Mouse (Mus musculus) midbrain, embryonic 11.5 days (tissue): ENCODE measurements at regions not wholly inside any gene's neighbourhood (a gene's known extent, or its start where the extent isn't known, plus 50 kb on each side); places are given as distances from the start of the nearest gene placed in this dataset.

Experiments used
- ATAC-seq: fragments of 200-750 bp; cut with Nextera tagmentation; 2 replicates; pipeline ENCODE4 v1.8.0; 2017; ENCODE audit warnings: moderate TSS enrichment, moderate library complexity; ENCODE audit not compliant: low FRiP score
- DNase-seq: peaks from one replicate; pipeline ENCODE4 v3.0.0; 2015; ENCODE audit warnings: low spot score; ENCODE audit errors: missing footprints
- H3K27ac ChIP-seq: fragments of 300-500 bp; sonication (generic); 2 replicates; pipeline ENCODE4 v1.5.1; 2014; ENCODE audit warnings: low read depth, low read length
- H3K27me3 ChIP-seq: fragments of 300-500 bp; sonication (generic); 2 replicates; pipeline ENCODE4 v1.6.1; 2014; ENCODE audit warnings: mild to moderate bottlenecking, low read length, moderate library complexity, mixed read lengths; ENCODE audit not compliant: control insufficient read depth, insufficient read depth
- H3K36me3 ChIP-seq: fragments of 300-500 bp; sonication (generic); 2 replicates; pipeline ENCODE4 v1.6.1; 2014; ENCODE audit warnings: mild to moderate bottlenecking, low read length, moderate library complexity, mixed read lengths; ENCODE audit not compliant: control insufficient read depth, insufficient read depth
- H3K4me1 ChIP-seq: fragments of 300-500 bp; sonication (generic); 2 replicates; pipeline ENCODE4 v1.6.1; 2014; ENCODE audit warnings: low read length; ENCODE audit not compliant: control insufficient read depth, insufficient read depth
- H3K4me2 ChIP-seq: fragments of 300-500 bp; sonication (generic); 2 replicates; pipeline ENCODE4 v1.6.1; 2014; ENCODE audit warnings: mild to moderate bottlenecking, moderate library complexity
- H3K4me3 ChIP-seq: fragments of 300-500 bp; sonication (generic); 2 replicates; pipeline ENCODE4 v1.5.1; 2014; ENCODE audit warnings: low read depth, low read length
- H3K9ac ChIP-seq: fragments of 300-500 bp; sonication (generic); 2 replicates; pipeline ENCODE4 v1.6.1; 2014; ENCODE audit warnings: low read length
- H3K9me3 ChIP-seq: fragments of 300-500 bp; sonication (generic); 2 replicates; pipeline ENCODE4 v1.6.1; 2016; ENCODE audit warnings: low read length; ENCODE audit not compliant: control insufficient read depth
- WGBS: fragments of 180-500 bp; shearing (Covaris S2); extraction: QIAGEN DNeasy Blood & Tissue Kit; methylation state at CpG from one replicate; pipeline ENCODE4 v1.1.7; 2014; 5-methylcytosine and 5-hydroxymethylcytosine counted together

- Histone ChIP-seq H3K9ac (no peak overlapping the region), H3K36me3 (no peaks in the 10 kb centered on the region), H3K4me3 (no peak overlapping the region), H3K9me3 (no peaks in the 10 kb centered on the region), H3K27me3 (no peaks in the 10 kb centered on the region), H3K4me1 (no peaks in the 10 kb centered on the region), H3K27ac (no peak overlapping the region), H3K4me2 (no peak overlapping the region)
- 60% methylated on average over 11 of the region's 11 CpGs for WGBS
- ATAC-seq (no peak), DNase-seq (no peak)
These were observed 99.6 kb upstream of the Nfe2l3 start for GRCm38 (mm10) chr6:51332841-51333240.

DNA sequence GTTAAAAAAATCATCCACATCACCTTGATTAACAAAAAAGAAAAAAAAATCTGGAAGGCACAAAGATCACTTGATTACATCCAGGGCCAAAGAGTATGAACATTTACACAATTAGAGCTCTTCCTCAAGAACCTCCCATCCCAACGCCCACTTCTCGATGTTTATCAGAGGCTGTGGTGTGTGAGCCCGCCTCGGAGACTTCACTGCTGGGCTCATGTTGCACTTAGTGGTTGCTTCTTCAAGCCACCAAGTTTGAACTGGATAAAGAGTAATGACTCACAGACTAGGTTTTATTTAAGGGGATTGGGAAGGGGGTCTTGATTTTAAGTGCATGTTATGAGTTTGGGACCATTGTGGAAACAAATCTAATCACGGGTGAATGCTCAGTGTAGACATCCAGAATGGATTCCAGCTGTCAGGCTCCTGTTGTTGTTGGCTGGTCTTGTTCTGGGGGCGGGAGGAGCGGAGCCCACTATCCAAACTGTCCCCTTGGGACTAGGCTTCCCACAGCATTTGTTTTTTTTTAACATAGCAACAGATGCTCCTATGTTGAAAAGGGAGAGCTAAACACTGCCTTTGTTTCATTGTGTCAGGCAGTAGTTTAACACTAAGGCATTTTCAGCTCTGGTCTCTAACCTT is 98.6 kb upstream of the Nfe2l3 start:
- H3K4me1 ChIP-seq = no peaks in the 10 kb centered on the region
- H3K9ac ChIP-seq = no peak overlapping the region
- H3K4me3 ChIP-seq = no peak overlapping the region
- no peak overlapping the region for H3K27ac ChIP-seq
- no peaks in the 10 kb centered on the region for H3K36me3 ChIP-seq
- no peaks in the 10 kb centered on the region for H3K27me3 ChIP-seq
- ATAC-seq (no peak), DNase-seq (no peak)
- no peaks in the 10 kb centered on the region for H3K9me3 ChIP-seq
- WGBS = 74% methylated on average over 7 of the region's 7 CpGs
- H3K4me2 ChIP-seq = no peak overlapping the region

DNA sequence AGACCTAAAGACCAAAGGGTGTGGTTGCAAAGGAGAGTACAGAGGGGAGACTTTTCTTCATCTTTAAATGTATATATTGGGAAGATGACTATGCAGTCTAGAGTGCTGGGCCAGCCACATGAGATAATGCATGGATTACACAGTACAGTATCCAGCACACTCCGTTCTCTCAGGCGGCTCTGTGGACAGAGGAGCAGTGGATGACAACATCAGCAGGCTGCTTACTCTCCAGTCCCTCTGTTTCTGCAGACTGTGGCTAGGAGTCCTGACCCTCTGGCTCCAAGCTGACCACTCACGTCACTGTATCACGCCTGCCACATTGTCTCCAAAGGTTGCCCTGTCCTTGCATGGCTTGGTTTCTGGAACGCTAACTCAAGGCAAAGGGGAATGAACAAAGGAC is 97.2 kb upstream of the Nfe2l3 start:
- no peaks in the 10 kb centered on the region for H3K27me3 ChIP-seq
- H3K4me3 ChIP-seq = no peak overlapping the region
- H3K36me3 ChIP-seq = no peaks in the 10 kb centered on the region
- no peak for DNase-seq
- 85% methylated on average over 5 of the region's 5 CpGs for WGBS
- no peak overlapping the region for H3K9ac ChIP-seq
- no peak for ATAC-seq
- no peak overlapping the region for H3K4me2 ChIP-seq
- H3K4me1 ChIP-seq = no peaks in the 10 kb centered on the region
- no peaks in the 10 kb centered on the region for H3K9me3 ChIP-seq
- no peak overlapping the region for H3K27ac ChIP-seq

DNA sequence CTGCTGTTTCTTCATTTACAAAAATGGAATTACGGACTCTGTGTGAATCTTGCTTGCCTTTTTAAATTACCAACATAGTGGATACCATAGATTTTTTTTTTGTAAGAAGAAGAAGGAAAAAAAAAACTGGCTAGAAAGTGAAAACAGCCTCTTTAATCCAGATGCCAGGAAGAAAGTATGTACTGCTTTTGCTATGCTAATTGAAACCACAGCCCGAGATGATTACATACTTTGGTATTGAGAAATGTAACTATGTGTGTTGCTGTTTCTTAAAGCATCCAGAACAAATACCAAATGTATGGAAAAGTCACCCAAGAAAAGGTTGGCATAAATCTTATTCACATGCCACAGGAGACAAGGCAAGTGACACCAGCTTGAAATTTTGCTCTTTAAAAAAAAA is 93.2 kb upstream of the Nfe2l3 start:
- no peak for DNase-seq
- no peak for ATAC-seq
- no peak overlapping the region for H3K27ac ChIP-seq
- H3K9ac ChIP-seq = no peak overlapping the region
- H3K36me3 ChIP-seq = no peaks in the 10 kb centered on the region
- no peak overlapping the region for H3K4me3 ChIP-seq
- no peak overlapping the region for H3K4me2 ChIP-seq
- H3K4me1 ChIP-seq = no peaks in the 10 kb centered on the region
- H3K9me3 ChIP-seq = no peaks in the 10 kb centered on the region
- H3K27me3 ChIP-seq = no peaks in the 10 kb centered on the region
- 84% methylated on average over 2 of the region's 2 CpGs for WGBS

GRCm38 (mm10) chr6:51347721-51348120 is 84.7 kb upstream of the Nfe2l3 start:
- ATAC-seq = no peak
- Histone ChIP-seq H3K27ac (no peak overlapping the region), H3K9me3 (no peaks in the 10 kb centered on the region), H3K4me1 (no peaks in the 10 kb centered on the region), H3K4me2 (no peak overlapping the region), H3K27me3 (no peaks in the 10 kb centered on the region), H3K9ac (no peak overlapping the region), H3K36me3 (no peaks in the 10 kb centered on the region), H3K4me3 (no peak overlapping the region)
- 94% methylated on average over 9 of the region's 9 CpGs for WGBS
- DNase-seq = no peak

GRCm38 (mm10) chr6:51349771-51350170 is 82.7 kb upstream of the Nfe2l3 start:
- WGBS = 80% methylated on average over 3 of the region's 3 CpGs
- DNase-seq (no peak), ATAC-seq (no peak)
- Histone ChIP-seq H3K27ac (no peak overlapping the region), H3K9me3 (no peaks in the 10 kb centered on the region), H3K4me1 (no peaks in the 10 kb centered on the region), H3K9ac (no peak overlapping the region), H3K36me3 (no peaks in the 10 kb centered on the region), H3K4me3 (no peak overlapping the region), H3K27me3 (no peaks in the 10 kb centered on the region), H3K4me2 (no peak overlapping the region)

- H3K27me3 ChIP-seq = no peaks in the 10 kb centered on the region
- H3K9ac ChIP-seq = no peak overlapping the region
- H3K4me3 ChIP-seq = no peak overlapping the region
- 87% methylated on average over 11 of the region's 11 CpGs for WGBS
- no peaks in the 10 kb centered on the region for H3K9me3 ChIP-seq
- no peak overlapping the region for H3K4me2 ChIP-seq
- H3K27ac ChIP-seq = no peak overlapping the region
- no peaks in the 10 kb centered on the region for H3K36me3 ChIP-seq
- DNase-seq (no peak), ATAC-seq (no peak)
- no peaks in the 10 kb centered on the region for H3K4me1 ChIP-seq
These were observed 77.4 kb upstream of the Nfe2l3 start for GRCm38 (mm10) chr6:51355041-51355440.

- WGBS = 81% methylated on average over 12 of the region's 12 CpGs
- no peak overlapping the region for H3K4me2 ChIP-seq
- ATAC-seq = no peak
These were observed 70.8 kb upstream of the Nfe2l3 start for GRCm38 (mm10) chr6:51361611-51362180.

GRCm38 (mm10) chr6:51362475-51363226 is 69.8 kb upstream of the Nfe2l3 start:
- Histone ChIP-seq H3K9ac (no peak overlapping the region), H3K4me2 (peak overlapping the region; percentile 26; the same call in 1 of the 2 replicates), H3K36me3 (no peaks in the 10 kb centered on the region), H3K27me3 (no peaks in the 10 kb centered on the region), H3K27ac (no peak overlapping the region), H3K4me3 (no peak overlapping the region), H3K4me1 (peaks cover 8% of the 10 kb centered on the region; the same call in 1 of the 2 replicates), H3K9me3 (no peaks in the 10 kb centered on the region)
- DNase-seq = peak; percentile 96
- ATAC-seq = peak; percentile 71; the same call in 1 of the 2 replicates
- 5% methylated on average over 15 of the region's 15 CpGs for WGBS

More at GRCm38 (mm10) chr6:51361611-51362180, 70.8 kb upstream of the Nfe2l3 start:
- H3K4me1 ChIP-seq = peaks cover 8% of the 10 kb centered on the region; the same call in 1 of the 2 replicates
- H3K4me3 ChIP-seq = no peak overlapping the region
- no peak for DNase-seq
- H3K27me3 ChIP-seq = no peaks in the 10 kb centered on the region
- no peaks in the 10 kb centered on the region for H3K36me3 ChIP-seq
- H3K27ac ChIP-seq = no peak overlapping the region
- H3K9me3 ChIP-seq = no peaks in the 10 kb centered on the region
- no peak overlapping the region for H3K9ac ChIP-seq
